Mouse (Mus musculus): Measurements from ENCODE around the gene Pfpl. TPM values are rescaled to one million over a fixed set of nuclear protein-coding genes. Genes with fewer than 3 reads are reported as not detected.

Gene Pfpl
- total RNA-seq, 1 experiment, result not detected

- no peak overlapping the region for H3K27ac ChIP-seq (ENCODE audit: insufficient read depth, low read depth, low read length, poor library complexity, severe bottlenecking)
- in situ Hi-C loops (cut with MboI; ENCODE audit: low sequenced_read_pairs in 2 of 2, unreplicated experiment in 2 of 2), result no loop called here
- DNase-seq (ENCODE audit: low read depth, low spot score), result no peak
- TF ChIP-seq ZNF384 (IDR thresholded peaks at IDR 0.05; ENCODE audit: low read depth, low read length) (no peak), CHD2 (IDR thresholded peaks at IDR 0.05; ENCODE audit: low read depth, low read length) (no peak), ZC3H11A (IDR thresholded peaks at IDR 0.05; ENCODE audit: borderline replicate concordance, low read depth, low read length) (no peak), MAFK (IDR thresholded peaks at IDR 0.05; ENCODE audit: insufficient read depth, low read depth, low read length) (no peak), HCFC1 (IDR thresholded peaks at IDR 0.05; ENCODE audit: borderline replicate concordance, insufficient read depth, low read length) (no peak)
- H3K9me3 ChIP-seq (ENCODE audit: control insufficient read depth, insufficient read depth, low read depth, low read length), result no peaks in the 10 kb centered on the region
- no peaks in the 10 kb centered on the region for H3K4me1 ChIP-seq (ENCODE audit: control insufficient read depth in 2 of 2, insufficient read depth in 2 of 2, low read length in 2 of 2, poor library complexity in 1 of 2)
- H3K4me3 ChIP-seq (ENCODE audit: insufficient read depth in 1 of 2, low read depth in 1 of 2, low read length in 2 of 2, poor library complexity in 1 of 2, severe bottlenecking in 1 of 2), result no peak overlapping the region
- H3K9ac ChIP-seq (ENCODE audit: insufficient read depth, low read depth, low read length, poor library complexity, severe bottlenecking), result no peak overlapping the region
- H3K36me3 ChIP-seq (ENCODE audit: control insufficient read depth, insufficient read depth, low read length, poor library complexity, severe bottlenecking), result no peaks in the 10 kb centered on the region
These were observed 44.8 kb downstream of the Pfpl start for GRCm38 (mm10) chr19:12472381-12472976.

GRCm38 (mm10) chr19:12473201-12473641 is 45.5 kb downstream of the Pfpl start:
- no peak for TF ChIP-seq ZNF384 (IDR thresholded peaks at IDR 0.05; ENCODE audit: low read depth, low read length)
- no peak for TF ChIP-seq ZC3H11A (IDR thresholded peaks at IDR 0.05; ENCODE audit: borderline replicate concordance, low read depth, low read length)
- no peak for TF ChIP-seq MAFK (IDR thresholded peaks at IDR 0.05; ENCODE audit: insufficient read depth, low read depth, low read length)
- no peak for TF ChIP-seq CHD2 (IDR thresholded peaks at IDR 0.05; ENCODE audit: low read depth, low read length)
- TF ChIP-seq HCFC1 (IDR thresholded peaks at IDR 0.05; ENCODE audit: borderline replicate concordance, insufficient read depth, low read length), result no peak
- Histone ChIP-seq H3K4me3 (ENCODE audit: insufficient read depth in 1 of 2, low read depth in 1 of 2, low read length in 2 of 2, poor library complexity in 1 of 2, severe bottlenecking in 1 of 2) (no peak overlapping the region), H3K9me3 (ENCODE audit: control insufficient read depth, insufficient read depth, low read depth, low read length) (no peaks in the 10 kb centered on the region), H3K4me1 (ENCODE audit: control insufficient read depth in 2 of 2, insufficient read depth in 2 of 2, low read length in 2 of 2, poor library complexity in 1 of 2) (no peaks in the 10 kb centered on the region), H3K9ac (ENCODE audit: insufficient read depth, low read depth, low read length, poor library complexity, severe bottlenecking) (no peak overlapping the region), H3K27ac (ENCODE audit: insufficient read depth, low read depth, low read length, poor library complexity, severe bottlenecking) (no peak overlapping the region), H3K36me3 (ENCODE audit: control insufficient read depth, insufficient read depth, low read length, poor library complexity, severe bottlenecking) (no peaks in the 10 kb centered on the region)
- in situ Hi-C loops (cut with MboI; ENCODE audit: low sequenced_read_pairs in 2 of 2, unreplicated experiment in 2 of 2), result no loop called here
- DNase-seq (ENCODE audit: low read depth, low spot score), result no peak

- Histone ChIP-seq H3K9me3 (ENCODE audit: control insufficient read depth, insufficient read depth, low read depth, low read length) (no peaks in the 10 kb centered on the region), H3K36me3 (ENCODE audit: control insufficient read depth, insufficient read depth, low read length, poor library complexity, severe bottlenecking) (no peaks in the 10 kb centered on the region; the same call in 1 of the 2 replicates), H3K4me3 (ENCODE audit: insufficient read depth in 1 of 2, low read depth in 1 of 2, low read length in 2 of 2, poor library complexity in 1 of 2, severe bottlenecking in 1 of 2) (no peak overlapping the region), H3K9ac (ENCODE audit: insufficient read depth, low read depth, low read length, poor library complexity, severe bottlenecking) (no peak overlapping the region), H3K4me1 (ENCODE audit: control insufficient read depth in 2 of 2, insufficient read depth in 2 of 2, low read length in 2 of 2, poor library complexity in 1 of 2) (no peaks in the 10 kb centered on the region), H3K27ac (ENCODE audit: insufficient read depth, low read depth, low read length, poor library complexity, severe bottlenecking) (no peak overlapping the region)
- in situ Hi-C loops (cut with MboI; ENCODE audit: low sequenced_read_pairs in 2 of 2, unreplicated experiment in 2 of 2), result no loop called here
- no peak for DNase-seq (ENCODE audit: low read depth, low spot score)
- no peak for TF ChIP-seq CHD2 (IDR thresholded peaks at IDR 0.05; ENCODE audit: low read depth, low read length)
These were observed 46.2 kb downstream of the Pfpl start for GRCm38 (mm10) chr19:12473951-12474350.

GRCm38 (mm10) chr19:12475380-12476250 is 47.9 kb downstream of the Pfpl start:
- Histone ChIP-seq H3K9ac (ENCODE audit: insufficient read depth, low read depth, low read length, poor library complexity, severe bottlenecking) (no peak overlapping the region), H3K27ac (ENCODE audit: insufficient read depth, low read depth, low read length, poor library complexity, severe bottlenecking) (no peak overlapping the region)
- in situ Hi-C loops (cut with MboI; ENCODE audit: low sequenced_read_pairs in 2 of 2, unreplicated experiment in 2 of 2), result no loop called here

More at GRCm38 (mm10) chr19:12475380-12476250, 47.9 kb downstream of the Pfpl start:
- no peaks in the 10 kb centered on the region for H3K4me1 ChIP-seq (ENCODE audit: control insufficient read depth in 2 of 2, insufficient read depth in 2 of 2, low read length in 2 of 2, poor library complexity in 1 of 2)
- H3K36me3 ChIP-seq (ENCODE audit: control insufficient read depth, insufficient read depth, low read length, poor library complexity, severe bottlenecking), result no peaks in the 10 kb centered on the region; the same call in 1 of the 2 replicates
- H3K9me3 ChIP-seq (ENCODE audit: control insufficient read depth, insufficient read depth, low read depth, low read length), result no peaks in the 10 kb centered on the region
- no peak for DNase-seq (ENCODE audit: low read depth, low spot score)
- no peak for TF ChIP-seq ZNF384 (IDR thresholded peaks at IDR 0.05; ENCODE audit: low read depth, low read length)
- no peak for TF ChIP-seq CHD2 (IDR thresholded peaks at IDR 0.05; ENCODE audit: low read depth, low read length)
- no peak for TF ChIP-seq ZC3H11A (IDR thresholded peaks at IDR 0.05; ENCODE audit: borderline replicate concordance, low read depth, low read length)
- no peak for TF ChIP-seq MAFK (IDR thresholded peaks at IDR 0.05; ENCODE audit: insufficient read depth, low read depth, low read length)
- TF ChIP-seq HCFC1 (IDR thresholded peaks at IDR 0.05; ENCODE audit: borderline replicate concordance, insufficient read depth, low read length), result no peak
- H3K4me3 ChIP-seq (ENCODE audit: insufficient read depth in 1 of 2, low read depth in 1 of 2, low read length in 2 of 2, poor library complexity in 1 of 2, severe bottlenecking in 1 of 2), result no peak overlapping the region

Data from ES-E14 (cell line).